Mouse (Mus musculus): ENCODE results near the gene Prrxl1.

DNA sequence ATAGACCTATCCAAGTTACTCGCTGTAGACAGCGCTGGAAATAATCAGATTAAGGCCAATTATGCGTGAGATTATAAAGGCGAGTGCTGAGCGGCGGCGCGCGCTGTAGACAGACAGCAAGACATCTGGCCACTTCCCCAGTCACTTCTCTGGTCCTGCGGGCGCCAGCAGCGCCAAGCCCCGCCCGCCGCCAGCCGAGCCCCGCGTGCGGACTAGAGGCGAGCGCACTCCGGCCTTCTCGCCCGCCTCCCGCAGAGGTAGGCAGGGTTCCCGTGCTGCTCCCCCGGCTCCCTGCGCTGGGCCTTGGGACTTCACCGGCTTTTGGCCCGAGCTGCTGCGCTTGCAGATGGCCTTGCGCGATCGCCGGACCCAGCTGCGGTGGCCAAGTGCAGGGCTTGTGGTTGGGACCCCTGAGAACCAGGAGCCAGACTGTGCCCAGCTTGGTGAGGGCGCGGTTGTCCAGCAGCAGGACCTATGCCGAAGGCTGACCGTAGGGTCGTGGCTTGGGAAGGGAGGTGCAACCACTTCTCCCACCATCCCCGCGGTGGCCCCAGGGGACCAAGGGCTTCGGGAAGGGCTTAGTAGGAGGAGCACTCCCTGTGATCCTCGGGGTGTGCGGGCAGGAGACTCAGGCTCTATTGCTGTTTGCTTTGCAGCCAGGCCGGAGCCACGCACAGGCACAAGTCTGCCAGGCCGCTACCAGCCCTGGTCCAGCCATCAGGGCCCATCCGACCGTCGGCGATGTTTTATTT lies at the start of gene Prrxl1:
- TF ChIP-seq POLR2A (IDR thresholded peaks at IDR 0.05; ENCODE audit: low read depth, low read length) = no peak
- TF ChIP-seq CTCF (IDR thresholded peaks at IDR 0.05; ENCODE audit: extremely low read depth, insufficient read length, insufficient replicate concordance, low read depth, low read length) = no peak

Data from small intestine, adult 2 months (tissue).